Mouse (Mus musculus): ENCODE data around the gene Plekhg5.

GRCm38 (mm10) chr4:152119396-152120292, 47.3 kb downstream of the Plekhg5 start:
- TF ChIP-seq GATA1 (IDR thresholded peaks at IDR 0.05; ENCODE audit: borderline replicate concordance, low read length) (no peak), FLI1 (IDR thresholded peaks at IDR 0.05; ENCODE audit: low read length) (no peak)
